Mouse (Mus musculus): ENCODE data around the gene Stx1b.

GRCm38 (mm10) chr7:127817776-127818175, 6.6 kb downstream of the Stx1b start:
- no peak for TF ChIP-seq TAL1 (IDR thresholded peaks at IDR 0.05; ENCODE audit: low read length)
- no peak for TF ChIP-seq GATA1 (IDR thresholded peaks at IDR 0.05; ENCODE audit: low read length)
